Mouse (Mus musculus): Measurements from ENCODE around the gene Runx3.

Gene Runx3

DNA sequence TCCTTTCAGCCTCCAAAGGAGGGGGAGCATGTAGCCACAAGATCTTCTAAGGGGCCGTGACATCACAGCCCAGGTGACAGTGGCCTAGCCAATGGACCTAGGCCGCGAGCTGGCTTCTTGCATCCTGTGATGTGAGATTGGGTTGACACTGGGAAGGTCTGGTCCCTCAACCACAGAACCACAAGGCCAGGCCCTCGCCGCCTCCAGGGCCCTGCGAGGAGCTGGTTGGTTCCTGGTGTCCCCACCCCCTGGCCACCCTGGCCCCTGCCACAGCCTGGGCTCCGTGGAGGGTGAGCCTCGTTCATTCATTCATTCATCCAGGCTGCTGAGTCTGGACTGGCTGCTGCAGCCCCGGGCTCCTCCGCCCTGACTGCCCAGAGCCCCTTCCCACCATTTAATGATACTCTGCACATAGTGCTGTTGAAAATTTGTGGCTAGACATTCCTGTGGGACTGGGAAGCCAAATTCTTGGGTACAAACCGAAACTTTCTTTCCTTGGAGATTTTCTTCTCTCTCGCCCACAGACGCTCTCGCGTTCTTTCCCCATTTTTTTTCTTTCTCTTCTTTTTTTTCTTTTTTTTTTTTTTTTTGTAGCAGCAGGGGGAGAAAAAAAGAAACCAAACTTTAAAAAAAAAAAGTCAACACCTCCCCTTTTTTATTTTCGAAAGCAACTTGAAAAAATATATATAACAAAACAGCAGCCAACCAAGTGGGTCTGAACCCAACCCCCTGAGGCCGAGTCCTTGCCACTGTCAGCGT is at the start of gene Runx3:
Gene Runx3 (plus strand): TSS at position 311 of the 759 bp plus-strand sequence.
- DNase-seq, result no peak

DNA sequence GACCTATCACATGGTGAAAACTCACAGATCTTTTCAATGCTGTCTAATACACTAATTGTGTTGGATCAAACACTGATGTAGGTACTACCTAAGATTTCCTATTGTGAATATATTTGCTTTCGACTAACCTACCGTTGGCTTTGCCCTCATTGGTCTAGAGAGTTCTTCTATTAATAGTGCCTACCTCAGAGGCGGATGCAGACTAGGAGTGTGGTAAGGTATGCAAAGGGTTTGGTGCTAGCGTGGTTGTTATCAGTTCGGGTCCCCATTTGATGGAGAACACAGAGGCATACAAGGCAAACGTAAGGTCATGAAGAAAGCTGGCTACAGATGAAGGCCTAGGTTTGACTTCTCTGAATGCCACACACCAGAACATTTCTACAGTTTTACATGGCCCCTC is 47.8 kb upstream of the Runx3 start:
- DNase-seq, result no peak

DNA sequence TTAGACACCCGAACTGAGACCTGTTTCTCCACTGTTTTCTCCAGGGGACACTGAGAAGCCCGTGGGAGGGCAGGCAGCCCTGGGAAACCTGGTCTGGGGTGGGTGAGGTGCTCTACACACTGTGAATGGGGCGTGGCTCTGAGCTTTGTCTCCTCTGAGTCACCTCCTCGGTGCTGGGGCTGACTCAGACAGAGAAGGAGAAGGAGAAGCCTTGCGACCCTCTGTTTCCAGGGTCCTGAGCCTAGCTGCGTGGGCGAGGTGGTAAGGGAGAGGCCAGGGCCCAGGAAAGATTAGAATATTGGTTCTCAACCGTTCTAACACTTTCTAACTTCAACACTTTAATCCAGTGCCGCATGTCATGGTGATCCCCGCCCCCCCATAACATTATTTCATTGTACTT is 46.9 kb upstream of the Runx3 start:
- DNase-seq, result no peak

DNA sequence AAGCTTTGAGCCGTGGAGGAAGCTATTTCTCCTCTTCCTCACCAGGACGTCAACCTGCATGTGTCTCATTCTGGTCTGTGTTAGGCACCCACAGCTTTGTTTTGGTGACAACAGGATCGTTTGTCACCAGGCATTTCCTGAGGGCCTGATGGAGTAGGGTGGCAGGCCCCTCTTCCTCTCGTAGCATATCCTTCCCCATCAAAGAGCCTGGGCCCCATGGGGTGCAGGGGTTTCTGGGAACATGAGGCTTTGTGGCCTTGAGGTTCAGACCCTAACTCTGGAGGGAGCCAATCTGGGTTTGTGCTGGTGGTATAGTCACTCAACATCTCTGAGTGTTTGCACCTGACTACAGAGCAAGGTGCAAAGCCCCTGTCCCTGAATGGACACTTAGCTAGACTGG is 45.8 kb upstream of the Runx3 start:
- DNase-seq, result no peak

DNA sequence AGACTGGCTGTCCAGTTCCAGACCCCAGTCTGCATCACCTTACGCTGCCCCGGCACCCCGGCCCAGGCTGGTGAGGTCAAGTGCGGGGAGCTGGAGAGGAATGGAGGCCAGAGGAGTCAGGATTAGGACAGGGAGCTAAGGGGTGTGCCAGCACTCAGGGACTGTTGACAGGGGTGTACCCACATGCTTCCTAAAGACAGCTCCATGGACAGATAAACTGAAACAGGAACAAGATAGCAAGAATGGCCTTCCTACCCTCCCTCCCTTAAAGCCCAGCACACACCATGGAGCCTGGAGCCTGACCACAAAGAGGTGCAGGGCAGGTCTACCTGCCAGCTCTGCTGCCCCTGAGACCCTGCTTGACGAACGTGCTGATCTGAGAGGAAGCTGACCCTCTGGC is 45.1 kb upstream of the Runx3 start:
- DNase-seq, result no peak

DNA sequence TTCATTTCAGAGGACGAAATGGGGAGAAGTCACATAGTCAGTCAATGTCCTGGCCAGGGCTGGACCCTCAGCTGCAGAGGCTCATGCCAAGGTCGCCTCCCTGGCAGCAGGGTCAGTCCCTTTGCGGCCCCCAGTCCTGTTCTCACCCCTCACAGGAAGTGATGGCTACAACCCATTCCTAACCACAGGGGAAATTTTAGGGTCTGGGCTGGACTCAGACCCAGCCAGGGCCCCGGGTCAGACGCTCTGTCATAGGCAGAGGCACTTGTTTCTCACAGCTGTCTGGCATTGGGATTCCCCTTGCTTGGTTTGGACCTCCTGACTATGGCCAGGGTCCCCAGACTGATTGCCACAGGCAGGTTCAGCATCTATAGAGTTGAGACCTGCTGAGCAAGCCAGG is 43.8 kb upstream of the Runx3 start:
- DNase-seq, result no peak

DNA sequence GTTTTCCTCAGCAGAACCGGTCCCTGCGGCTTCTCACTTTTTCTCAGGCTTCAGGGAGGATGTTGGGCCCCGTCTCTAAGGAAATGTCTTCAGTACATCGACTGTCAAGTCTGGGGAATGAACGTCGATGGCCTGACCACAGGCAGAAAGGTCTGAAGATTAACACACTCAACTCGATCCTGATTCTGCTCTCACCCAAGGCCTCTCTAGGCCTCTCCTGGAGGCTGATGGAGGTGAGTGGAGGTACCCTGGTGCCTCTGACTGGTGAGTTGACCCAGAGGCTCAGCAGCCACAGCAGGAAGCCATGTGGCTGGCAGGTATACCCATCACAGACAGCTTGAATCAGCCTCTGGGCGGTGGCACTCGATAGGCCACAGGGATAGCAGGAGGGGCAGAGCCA is 43.3 kb upstream of the Runx3 start:
- no peak for DNase-seq

DNA sequence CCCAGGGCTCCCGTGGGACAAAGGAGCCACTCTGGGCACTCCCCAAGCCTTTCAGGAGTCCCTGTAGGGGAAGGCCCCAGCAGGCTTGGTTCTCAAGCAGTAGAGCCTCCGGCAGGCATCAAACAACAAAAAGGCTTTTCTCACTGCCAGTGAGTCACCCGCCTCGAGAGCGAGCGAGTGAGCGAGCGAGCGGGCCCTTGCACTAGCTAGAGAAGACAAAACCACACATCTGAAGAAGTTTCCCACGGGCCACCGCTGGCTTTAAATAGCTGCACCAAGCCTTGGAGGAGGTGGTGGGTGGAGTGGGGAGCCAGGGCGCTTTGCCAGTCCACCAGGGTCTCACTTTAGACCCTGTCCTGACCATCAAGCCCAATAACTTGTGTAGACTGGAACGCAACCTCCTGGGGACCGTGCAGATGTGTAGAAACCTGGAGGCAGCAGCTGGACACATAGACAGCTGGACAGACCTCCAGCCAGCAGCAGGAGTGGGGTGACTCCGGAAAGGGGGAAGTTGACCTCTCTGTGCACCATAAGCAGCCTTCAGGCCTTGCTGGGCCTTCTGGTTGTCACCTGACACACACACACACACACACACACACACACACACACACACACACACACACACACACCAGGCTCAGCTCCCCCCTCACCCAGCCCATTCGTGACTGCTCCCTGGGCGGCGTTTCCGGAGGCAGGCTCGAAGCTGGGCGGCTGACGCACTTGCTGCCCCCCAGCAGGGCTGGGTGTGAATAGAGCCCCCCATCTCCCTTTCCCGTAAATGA is 40.4 kb upstream of the Runx3 start:
- DNase-seq, result no peak

DNA sequence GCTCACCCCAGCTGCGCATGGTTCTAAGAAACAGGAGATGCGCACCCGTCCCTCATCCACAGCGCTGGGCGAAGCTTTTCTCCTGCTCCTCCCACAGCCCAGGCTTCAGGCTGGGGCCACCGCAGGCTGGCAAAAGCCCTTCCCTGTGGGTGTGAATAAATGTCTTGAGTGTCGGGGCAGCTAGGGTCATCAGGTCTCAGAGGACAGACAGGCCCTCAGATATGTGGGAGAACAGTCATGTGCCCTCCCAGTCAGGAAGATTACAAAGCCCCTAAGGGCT is 39.9 kb upstream of the Runx3 start:
- DNase-seq, result no peak

DNA sequence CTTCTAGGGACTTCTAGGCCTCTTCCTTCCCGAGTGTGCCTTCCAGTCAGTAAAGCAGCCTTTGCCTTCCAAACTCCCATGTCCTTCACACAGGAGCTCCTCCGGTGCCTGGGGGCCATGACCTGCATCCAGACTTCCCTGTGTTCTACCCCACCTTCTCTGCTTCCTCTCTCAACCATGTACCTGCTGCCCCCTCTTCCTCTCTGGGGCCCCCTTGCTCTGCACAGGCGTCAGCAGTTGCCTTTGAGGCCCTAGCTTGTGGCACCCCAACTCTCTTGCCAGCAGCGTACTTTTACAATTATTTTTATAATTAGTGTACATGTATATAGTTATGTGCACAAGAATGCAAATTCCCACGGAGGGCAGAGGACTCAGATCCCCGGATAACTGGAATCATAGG is 37.4 kb upstream of the Runx3 start:
- DNase-seq, result no peak

DNA sequence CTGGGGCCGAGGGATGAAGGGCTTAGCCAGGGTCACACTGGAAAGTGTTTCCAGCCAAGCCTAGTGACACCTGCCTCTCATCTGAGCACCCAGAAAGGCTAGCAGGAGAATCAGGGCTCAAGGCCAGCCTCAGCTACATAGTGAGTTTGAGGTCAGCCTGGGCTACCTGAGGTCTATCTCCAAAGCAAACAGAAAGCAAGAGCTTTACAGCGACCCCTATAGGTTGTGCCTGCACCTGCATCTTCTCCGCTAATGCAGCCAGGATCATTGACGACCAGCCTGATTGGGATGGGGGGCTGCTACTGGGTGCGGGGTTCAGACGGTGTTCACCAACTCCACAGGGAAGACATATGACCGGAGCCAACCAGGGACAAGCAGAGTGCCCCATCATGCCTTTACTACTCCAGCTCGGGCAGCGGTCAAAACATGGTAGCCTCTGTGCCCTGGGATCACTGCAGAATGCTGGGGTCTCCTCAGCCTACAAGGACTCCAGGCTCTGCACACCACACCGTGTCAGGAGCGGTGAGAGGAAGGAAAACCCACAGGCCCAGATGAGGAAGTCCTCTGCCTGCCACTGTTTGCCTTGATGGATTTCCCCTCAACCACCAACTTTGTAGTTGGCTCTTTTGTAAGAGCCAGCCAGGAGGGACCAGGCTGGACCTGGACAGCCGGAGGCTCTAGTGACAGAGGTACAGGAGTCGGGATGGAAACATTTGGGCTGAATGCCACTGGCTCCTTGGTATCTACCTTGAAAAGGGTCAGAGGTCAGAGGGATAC is 35.2 kb upstream of the Runx3 start:
- DNase-seq, result no peak

DNA sequence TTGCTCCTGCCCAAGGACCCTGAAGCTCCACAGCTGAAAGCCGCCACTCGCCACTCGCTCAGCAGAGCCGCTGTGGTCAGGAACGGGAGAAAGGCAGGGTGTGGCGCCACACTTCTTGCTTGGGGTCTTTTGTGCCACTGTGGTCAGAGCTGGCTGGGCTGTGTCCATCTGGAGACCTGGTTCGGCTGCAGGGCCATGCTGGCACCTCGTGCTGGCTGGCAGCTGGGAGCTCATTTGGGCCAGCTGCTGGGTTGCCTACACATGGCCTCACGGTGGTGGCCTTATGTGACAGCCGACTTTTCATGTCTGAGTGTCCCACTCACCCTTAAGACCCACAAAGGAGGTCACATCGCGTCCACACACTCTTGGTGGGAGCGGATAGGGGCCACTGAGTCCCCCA is 29.8 kb upstream of the Runx3 start:
- no peak for DNase-seq

DNA sequence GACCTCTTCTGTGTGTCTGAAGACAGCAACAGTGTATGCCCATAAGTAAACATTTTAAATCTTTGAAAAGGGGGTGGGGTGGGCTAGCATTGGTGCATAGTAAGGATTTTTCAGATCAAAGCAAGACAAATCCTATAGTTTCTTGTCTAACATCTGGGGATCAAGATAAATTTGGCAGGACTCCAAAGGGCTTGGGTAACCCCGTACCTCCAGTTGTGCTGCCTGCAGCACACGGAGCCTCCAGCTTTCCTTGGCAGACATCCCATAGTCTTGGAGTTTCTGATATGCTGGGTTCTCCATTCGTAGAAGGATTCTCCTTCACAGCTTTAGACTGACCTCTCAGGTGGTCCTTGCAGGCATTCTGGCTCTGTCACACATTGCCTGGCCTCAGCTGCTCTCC is 27.6 kb upstream of the Runx3 start:
- no peak for DNase-seq

DNA sequence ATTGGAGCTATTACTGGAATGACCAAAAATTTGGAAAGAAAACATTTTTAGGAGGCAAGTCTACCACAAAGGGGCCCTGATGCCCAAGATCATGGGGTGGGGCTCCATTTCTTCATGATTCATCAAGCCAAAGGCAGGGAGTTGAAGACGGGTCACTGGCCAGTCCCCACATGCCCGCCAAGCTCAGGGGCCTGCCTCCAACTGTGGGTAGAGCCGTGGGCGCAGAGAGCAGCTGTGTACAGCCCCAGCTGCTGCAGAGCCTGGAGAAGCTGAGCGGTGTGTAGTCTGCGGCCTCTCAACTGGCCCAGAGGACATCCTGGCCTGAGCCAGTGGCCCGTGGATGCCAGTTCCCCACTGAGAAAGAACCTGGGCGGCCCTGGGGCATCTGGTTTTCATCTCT is 24.8 kb upstream of the Runx3 start:
- DNase-seq, result no peak

DNA sequence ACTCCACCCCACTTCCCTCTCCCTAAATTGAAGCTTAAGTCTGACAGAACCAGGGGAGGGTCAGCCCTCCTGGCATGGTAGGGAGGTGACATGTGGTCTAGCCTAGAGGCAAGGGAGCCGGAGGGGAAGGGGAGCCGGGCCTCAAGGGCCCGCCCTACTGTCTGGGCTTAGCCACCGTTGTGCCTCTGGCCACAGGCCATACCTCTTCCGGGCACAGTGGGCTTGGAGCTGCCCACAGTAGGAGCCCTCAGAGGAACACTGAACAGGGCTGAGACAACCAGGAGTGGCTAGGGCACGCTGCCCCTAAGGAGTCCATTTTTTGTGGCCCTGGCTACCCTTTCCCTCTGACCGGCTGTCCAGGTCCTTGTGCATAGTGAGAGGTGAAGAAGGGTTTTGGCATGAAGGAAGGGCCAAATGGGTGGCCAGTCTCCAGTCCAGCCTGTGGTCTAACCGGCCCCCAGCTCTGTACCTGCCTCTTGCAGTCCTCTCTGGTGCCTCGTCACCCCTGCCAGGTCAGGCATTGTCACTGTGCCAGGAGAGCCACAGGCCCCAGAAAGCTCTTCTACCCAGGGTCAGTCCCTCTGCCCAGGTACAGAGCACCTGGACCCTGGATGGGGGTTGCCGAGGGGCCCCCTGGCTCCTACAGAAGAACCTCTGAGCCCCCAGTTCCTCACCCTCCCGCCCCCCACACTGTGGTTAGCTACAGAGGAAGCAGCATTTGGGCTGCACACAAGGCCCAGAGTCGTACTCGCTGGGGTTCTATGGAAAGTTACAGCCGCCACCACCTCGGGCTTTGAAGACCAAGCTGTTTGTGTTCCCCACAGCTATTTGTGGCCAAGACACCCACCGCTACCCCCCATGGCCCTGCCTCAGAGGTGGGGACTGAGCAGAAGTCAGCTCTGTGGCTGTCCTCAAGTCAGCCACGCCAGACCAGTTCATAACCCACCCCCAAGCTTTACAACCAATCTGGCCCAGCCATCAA is 22.3 kb upstream of the Runx3 start:
- no peak for DNase-seq

DNA sequence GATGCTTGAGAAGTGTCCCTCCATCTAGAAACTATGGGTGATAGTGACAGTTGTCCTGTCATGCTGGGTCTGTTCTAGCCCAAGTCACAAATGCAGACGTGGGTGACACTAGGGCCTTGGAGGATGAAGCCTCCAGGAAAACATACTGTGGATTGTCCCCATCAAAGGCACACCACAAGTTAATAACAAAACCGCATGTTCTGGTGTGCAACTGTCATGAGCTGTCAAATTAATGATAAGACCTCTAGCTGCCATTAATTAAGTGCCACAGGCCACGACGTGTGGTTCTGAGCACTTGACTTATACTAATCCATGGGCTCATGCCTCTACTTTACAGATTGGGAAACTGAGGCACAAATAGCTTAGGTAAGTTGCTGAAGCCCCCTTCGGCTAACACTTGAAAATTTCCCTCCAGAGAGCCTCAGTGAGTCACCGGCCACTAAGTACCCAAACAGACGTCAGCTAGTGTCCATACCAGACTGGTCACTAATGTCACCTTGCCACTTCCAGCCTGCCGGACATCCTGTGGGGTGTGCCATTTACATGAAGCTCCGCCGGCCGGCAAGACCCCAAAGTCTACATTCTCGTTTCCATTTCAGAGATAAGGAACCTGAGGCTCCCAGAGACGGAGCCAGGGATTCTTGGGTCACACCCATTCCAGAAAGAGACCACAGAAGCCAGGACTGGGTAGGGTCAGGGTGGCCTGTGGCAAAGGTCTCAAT is 18.3 kb upstream of the Runx3 start:
- no peak for DNase-seq

DNA sequence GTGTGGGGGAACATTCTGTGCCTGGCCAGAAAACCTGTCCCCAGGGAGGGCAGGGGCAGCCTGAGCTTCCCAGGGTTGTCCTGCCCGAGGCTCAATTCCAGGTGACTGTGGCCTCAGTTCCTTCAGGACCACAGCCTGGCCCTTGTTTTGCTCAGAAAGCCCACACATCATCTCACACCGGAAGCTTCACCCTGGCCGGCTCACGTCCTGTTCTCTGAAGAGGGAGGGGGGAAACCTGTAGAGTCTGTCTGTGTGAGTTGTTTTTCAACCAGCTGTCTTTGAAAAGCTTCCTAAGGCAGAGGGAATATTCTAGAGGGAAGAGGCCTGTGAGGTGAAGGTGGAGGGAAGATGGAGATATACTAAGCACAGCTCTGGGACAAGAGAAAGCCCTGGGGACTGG is 17.7 kb upstream of the Runx3 start:
- DNase-seq, result no peak

DNA sequence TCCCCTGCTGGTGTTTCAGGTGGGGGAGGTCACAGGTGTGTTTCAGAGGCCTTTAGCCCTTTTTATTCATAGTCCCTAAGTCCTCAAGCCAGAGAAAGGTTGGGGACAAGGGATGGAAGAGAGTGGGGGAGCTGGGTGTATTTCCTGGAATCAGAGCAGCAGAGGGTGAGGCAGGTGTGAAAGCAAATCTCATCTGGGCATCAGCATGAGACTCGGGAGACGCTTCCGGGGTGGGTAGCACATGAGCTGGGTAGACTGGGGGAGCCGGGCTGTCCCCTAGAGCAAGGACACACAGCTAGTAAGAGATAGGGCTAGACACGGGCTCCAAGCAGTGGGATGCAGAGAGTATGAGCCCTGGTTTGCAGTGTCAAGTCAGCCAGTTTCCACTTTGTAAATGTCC is 16.7 kb upstream of the Runx3 start:
- DNase-seq, result no peak

DNA sequence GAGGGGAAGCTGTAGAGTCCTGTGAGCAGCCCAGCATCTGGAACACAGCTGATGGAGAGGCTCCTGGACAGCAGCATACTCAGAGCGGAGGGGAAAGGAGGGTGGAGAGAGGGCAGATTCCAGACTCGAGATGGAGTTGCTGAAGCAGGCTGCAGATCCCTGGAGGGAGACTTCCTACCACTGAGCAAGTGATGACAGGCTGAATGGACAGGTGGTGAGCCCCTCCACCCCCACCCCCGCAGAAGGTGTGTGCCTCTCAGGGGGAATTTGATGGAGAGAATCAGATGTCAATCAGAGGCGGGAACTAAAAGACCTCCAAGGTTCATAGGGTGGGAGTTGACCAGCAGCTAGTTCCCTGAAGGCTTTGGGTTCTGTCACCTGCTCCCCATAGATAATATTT is 13.5 kb upstream of the Runx3 start:
- no peak for DNase-seq

DNA sequence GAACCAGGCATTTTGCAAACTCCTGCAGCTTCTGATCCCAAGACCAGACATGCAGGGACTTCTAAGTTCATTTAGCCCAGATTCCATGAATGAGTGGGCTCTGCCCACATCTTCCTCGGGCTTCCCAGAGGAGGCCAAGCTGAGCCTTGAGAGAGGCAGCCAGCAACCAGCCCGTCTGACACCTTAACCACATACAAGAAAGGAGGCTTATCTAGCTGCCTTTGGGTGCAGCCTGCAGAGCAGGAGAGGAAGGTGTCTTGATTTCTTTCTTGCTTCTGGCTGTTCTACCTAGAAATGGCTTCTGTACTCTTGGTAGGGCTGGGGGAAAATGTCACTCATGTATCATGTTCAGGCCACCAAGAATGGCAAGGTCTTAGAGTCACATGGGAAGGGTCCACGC is 11.8 kb upstream of the Runx3 start:
- no peak for DNase-seq

DNA sequence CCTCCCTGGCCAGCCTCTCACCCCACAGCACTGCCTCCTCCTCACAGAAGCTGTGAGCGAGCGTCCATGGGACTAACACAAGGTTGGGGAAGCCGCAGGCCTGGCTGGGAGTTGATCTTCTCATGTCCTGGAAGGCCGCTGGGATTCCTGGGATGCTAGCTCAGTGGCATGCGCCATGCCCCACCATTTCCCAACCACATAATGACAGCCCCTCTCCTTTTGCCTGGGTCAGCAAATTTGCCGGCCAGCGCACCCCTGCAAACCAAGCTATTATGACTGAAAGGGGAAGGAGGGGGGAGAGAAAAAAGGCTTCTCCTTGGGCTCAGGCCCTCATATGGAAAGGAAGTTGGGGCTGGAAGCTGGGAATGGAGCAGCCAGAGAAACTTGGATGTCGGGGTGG is 6.8 kb upstream of the Runx3 start:
- no peak for DNase-seq

DNA sequence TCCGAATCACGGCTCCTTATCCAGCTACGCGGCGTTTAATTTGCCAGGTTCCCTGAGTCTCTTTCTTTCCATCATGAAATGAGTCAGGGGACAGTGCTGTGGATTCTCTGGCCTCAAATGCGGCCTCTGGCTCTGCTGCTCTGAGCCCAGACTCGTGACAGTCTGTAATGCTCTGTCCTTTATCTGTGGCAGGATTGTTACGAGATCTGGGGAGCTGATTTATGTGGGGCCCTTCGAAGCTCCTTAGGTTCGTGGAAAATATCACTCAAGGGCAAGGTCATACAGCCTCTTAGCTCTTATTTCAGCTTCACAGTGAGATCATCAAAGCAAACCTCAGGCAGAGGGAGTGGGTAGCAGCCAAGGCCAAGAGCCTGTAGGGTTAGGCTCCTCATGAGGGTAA is 6.2 kb upstream of the Runx3 start:
- DNase-seq, result no peak
